Mouse (Mus musculus) intestine, postnatal 0 days (tissue): ENCODE results near the gene Lrp8. TPM values are rescaled to one million over a fixed set of nuclear protein-coding genes. Genes with fewer than 3 reads are reported as not detected.

ENCODE experiments used
- ATAC-seq: fragments of 200-750 bp; cut with Nextera tagmentation; 2 replicates; pipeline ENCODE4 v1.8.0; 2017; ENCODE audit warnings: mild to moderate bottlenecking, moderate TSS enrichment, moderate library complexity
- H3K27ac ChIP-seq: fragments of 300-500 bp; sonication (generic); 2 replicates; pipeline ENCODE4 v1.5.1; 2014; ENCODE audit warnings: mild to moderate bottlenecking, low read depth, low read length, moderate library complexity
- H3K27me3 ChIP-seq: fragments of 300-500 bp; sonication (generic); replicated peaks from 2 replicates; pipeline ENCODE4 v1.6.1; 2014; ENCODE audit warnings: low read length, mixed read lengths; ENCODE audit not compliant: control insufficient read depth, insufficient read depth
- H3K36me3 ChIP-seq: fragments of 300-500 bp; sonication (generic); 2 replicates; pipeline ENCODE4 v1.6.1; 2014; ENCODE audit warnings: mild to moderate bottlenecking, moderate library complexity; ENCODE audit not compliant: control insufficient read depth, insufficient read depth
- H3K4me1 ChIP-seq: fragments of 300-500 bp; sonication (generic); replicated peaks from 2 replicates; pipeline ENCODE4 v1.6.1; 2014; ENCODE audit warnings: antibody characterized with exemption, low read length, mixed read lengths; ENCODE audit not compliant: control insufficient read depth, insufficient read depth
- H3K4me2 ChIP-seq: fragments of 300-500 bp; sonication (generic); replicated peaks from 2 replicates; pipeline ENCODE4 v1.6.1; 2014; ENCODE audit warnings: low read depth, mild to moderate bottlenecking, moderate library complexity
- H3K4me3 ChIP-seq: fragments of 300-500 bp; sonication (generic); 2 replicates; pipeline ENCODE4 v1.5.1; 2014; ENCODE audit warnings: low read depth, low read length
- H3K9ac ChIP-seq: fragments of 300-500 bp; sonication (generic); 2 replicates; pipeline ENCODE4 v1.6.1; 2014; ENCODE audit warnings: mild to moderate bottlenecking, low read depth, low read length
- H3K9me3 ChIP-seq: fragments of 300-500 bp; sonication (generic); 2 replicates; pipeline ENCODE4 v1.6.1; 2016; ENCODE audit warnings: mixed run types; ENCODE audit not compliant: control insufficient read depth
- CTCF ChIP-seq: sonication (generic); IDR thresholded peaks from 2 replicates; pipeline ENCODE4 v1.5.1; 2016; ENCODE audit warnings: low read depth, mild to moderate bottlenecking, control low read depth, antibody characterized with exemption, moderate library complexity
- whole genome bisulfite sequencing: fragments of 180-500 bp; shearing (Covaris S2); extraction: QIAGEN DNeasy Blood & Tissue Kit; methylation state at CpG from one replicate; pipeline ENCODE4 v1.1.7; 2014; 5-methylcytosine and 5-hydroxymethylcytosine counted together
- polyA plus RNA-seq: library from polyadenylated mRNA; unstranded; fragments of >200 nt; fragmentation: Nextera tagmentation; extraction: Ambion mirVana; gene quantifications from 2 replicates; pipeline ENCODE4 v1.2.1, GENCODE M21; 2015

Lrp8 gene
- polyA plus RNA-seq, 1 experiment from 2014 or later, result 0.66 TPM

GRCm38 (mm10) chr4:107812336-107812735 lies 10.3 kb downstream of the Lrp8 start:
- H3K9ac ChIP-seq, result no peak overlapping the region
- no peaks in the 10 kb centered on the region for H3K4me1 ChIP-seq
- WGBS, result 83% methylated on average over 6 of the region's 6 CpGs
- H3K27me3 ChIP-seq, result no peaks in the 10 kb centered on the region
- no peak for TF ChIP-seq CTCF
- no peak overlapping the region for H3K4me2 ChIP-seq
- H3K36me3 ChIP-seq, result no peaks in the 10 kb centered on the region
- no peak for ATAC-seq
- no peaks in the 10 kb centered on the region for H3K9me3 ChIP-seq
- H3K27ac ChIP-seq, result no peak overlapping the region
- no peak overlapping the region for H3K4me3 ChIP-seq

GRCm38 (mm10) chr4:107816459-107816858 lies 14.4 kb downstream of the Lrp8 start:
- H3K27ac ChIP-seq, result no peak overlapping the region
- no peak for ATAC-seq
- H3K27me3 ChIP-seq, result no peaks in the 10 kb centered on the region
- no peaks in the 10 kb centered on the region for H3K9me3 ChIP-seq
- no peak overlapping the region for H3K4me2 ChIP-seq
- no peaks in the 10 kb centered on the region for H3K4me1 ChIP-seq
- H3K9ac ChIP-seq, result no peak overlapping the region
- H3K4me3 ChIP-seq, result no peak overlapping the region
- no peak for TF ChIP-seq CTCF
- no peaks in the 10 kb centered on the region for H3K36me3 ChIP-seq
- 74% methylated on average over 4 of the region's 4 CpGs for WGBS

- Histone ChIP-seq H3K4me2 (no peak overlapping the region), H3K36me3 (no peaks in the 10 kb centered on the region), H3K4me1 (no peaks in the 10 kb centered on the region), H3K27ac (no peak overlapping the region), H3K27me3 (no peaks in the 10 kb centered on the region), H3K4me3 (no peak overlapping the region), H3K9ac (no peak overlapping the region), H3K9me3 (no peaks in the 10 kb centered on the region)
- 55% methylated on average over 6 of the region's 6 CpGs for WGBS
- TF ChIP-seq CTCF, result no peak
- no peak for ATAC-seq
These were observed 15.4 kb downstream of the Lrp8 start for GRCm38 (mm10) chr4:107817463-107817862.

- no peak overlapping the region for H3K4me2 ChIP-seq
- no peaks in the 10 kb centered on the region for H3K4me1 ChIP-seq
- H3K27ac ChIP-seq, result no peak overlapping the region
- ATAC-seq, result no peak
- H3K36me3 ChIP-seq, result no peaks in the 10 kb centered on the region
- no peaks in the 10 kb centered on the region for H3K9me3 ChIP-seq
- no peak overlapping the region for H3K9ac ChIP-seq
- 74% methylated on average over 16 of the region's 16 CpGs for WGBS
- TF ChIP-seq CTCF, result no peak
- no peak overlapping the region for H3K4me3 ChIP-seq
- no peaks in the 10 kb centered on the region for H3K27me3 ChIP-seq
These were observed 18.1 kb downstream of the Lrp8 start for GRCm38 (mm10) chr4:107819990-107820719.

- H3K9me3 ChIP-seq, result no peaks in the 10 kb centered on the region
- H3K27me3 ChIP-seq, result no peaks in the 10 kb centered on the region
- WGBS, result 82% methylated on average over 8 of the region's 8 CpGs
- H3K36me3 ChIP-seq, result no peaks in the 10 kb centered on the region
- H3K4me1 ChIP-seq, result no peaks in the 10 kb centered on the region
- no peak overlapping the region for H3K27ac ChIP-seq
- H3K9ac ChIP-seq, result no peak overlapping the region
- no peak for TF ChIP-seq CTCF
- no peak for ATAC-seq
- no peak overlapping the region for H3K4me2 ChIP-seq
- H3K4me3 ChIP-seq, result no peak overlapping the region
These were observed 19.0 kb downstream of the Lrp8 start for GRCm38 (mm10) chr4:107820856-107821619.

- Histone ChIP-seq H3K9me3 (no peaks in the 10 kb centered on the region), H3K27me3 (no peaks in the 10 kb centered on the region), H3K4me2 (no peak overlapping the region), H3K36me3 (no peaks in the 10 kb centered on the region), H3K9ac (no peak overlapping the region), H3K27ac (no peak overlapping the region), H3K4me3 (no peak overlapping the region), H3K4me1 (no peaks in the 10 kb centered on the region)
- ATAC-seq, result no peak
- TF ChIP-seq CTCF, result no peak
- 65% methylated on average over 9 of the region's 9 CpGs for WGBS
These were observed 20.9 kb downstream of the Lrp8 start for GRCm38 (mm10) chr4:107822936-107823411.
